Mouse (Mus musculus) left cerebral cortex, postnatal 10 days (tissue): ENCODE measurements around the gene Mfap3. TPM values are rescaled to one million over a fixed set of nuclear protein-coding genes. Genes with fewer than 3 reads are reported as not detected.

ENCODE experiments used
- DNase-seq, 2 experiments: peaks; one replicate each; pipeline ENCODE4 v3.0.0; 2021 to 2022; ENCODE audit warnings: low spot score in 2 of 2, mixed read lengths in 1 of 2; ENCODE audit errors: extremely low spot score in 1 of 2
- intact Hi-C: fragments of 180-260 bp; cut with DNase I; formaldehyde crosslinking; loops from one replicate; pipeline ENCODE4 v1.15.1; 2025
- total RNA-seq, 2 experiments: library from RNA; stranded (reverse); gene quantifications; 2 replicates each; pipeline ENCODE4 v1.2.3; 2021

Gene Mfap3
- 10 to 100 TPM; 35.0 to 35.3 TPM for total RNA-seq

DNA sequence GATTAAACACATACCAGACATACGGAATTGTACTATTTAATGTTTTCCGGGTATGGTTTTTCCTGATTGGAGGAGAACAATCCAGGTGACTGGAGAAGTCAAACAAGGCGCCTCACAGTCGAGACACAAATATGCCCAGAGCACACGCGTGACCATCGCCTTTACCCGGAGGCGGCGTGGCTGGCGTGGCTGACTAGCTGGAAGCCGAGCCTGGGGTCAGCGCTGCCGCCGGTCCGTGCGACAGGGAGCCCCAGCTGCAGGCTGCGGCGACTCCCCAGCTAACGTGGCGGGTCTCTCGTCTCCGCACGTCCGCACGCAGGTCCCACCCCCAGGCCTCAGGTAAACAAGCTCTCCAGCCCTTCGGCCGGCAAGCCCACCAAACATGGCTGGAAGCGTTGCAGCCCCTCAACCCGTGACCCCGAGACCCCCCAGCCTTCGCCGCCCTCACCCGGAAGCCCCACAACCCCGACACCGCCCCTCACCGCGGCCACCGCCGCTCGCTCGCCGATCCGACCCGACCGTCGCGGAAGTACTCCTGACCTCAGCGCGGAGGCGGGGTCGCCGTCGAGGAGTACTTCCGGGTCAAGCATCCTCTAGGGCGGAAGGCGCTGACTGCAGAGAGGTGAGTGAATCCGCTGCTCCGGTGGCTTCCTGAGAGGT is at the start of gene Mfap3, which contains the start of gene Fam114a2:
Mfap3 (plus strand) TSS at position 574 of the 660 bp plus-strand sequence.
Fam114a2 (minus strand) TSS at position 527 of the 660 bp plus-strand sequence.
- peak; percentile 88 to 96 for DNase-seq
- intact Hi-C loops = no loop called here

DNA sequence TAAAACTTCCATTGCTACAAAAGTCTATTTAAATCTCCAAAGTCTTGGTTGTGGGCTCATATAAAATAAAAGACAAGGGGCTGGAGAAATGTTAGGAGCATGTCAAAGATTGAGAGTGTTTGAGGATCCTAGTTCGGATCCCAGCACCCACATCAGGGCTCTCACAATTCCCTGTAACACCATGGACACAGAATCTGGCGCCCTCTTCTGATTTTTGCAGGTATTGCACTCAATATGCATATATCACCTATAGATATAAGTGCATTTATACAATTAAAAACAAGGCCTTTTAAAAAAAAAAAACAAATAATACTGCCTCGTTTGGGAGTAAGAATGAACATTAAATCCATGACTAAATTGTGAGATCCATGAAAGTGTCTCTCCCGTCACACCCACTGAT is 49.8 kb upstream of the Mfap3 start:
- DNase-seq = no peak
- intact Hi-C loops = loop anchor here (5.0 kb wide), 2 partner anchors 151 to 1316 kb away; no protein-coding TSS in a partner anchor

- DNase-seq = no peak
- intact Hi-C loops = no loop called here
These were observed 48.4 kb upstream of the Mfap3 start for GRCm38 (mm10) chr11:57470056-57470455.

- DNase-seq = no peak
- intact Hi-C loops = no loop called here
These were observed 47.5 kb upstream of the Mfap3 start for GRCm38 (mm10) chr11:57470979-57471378.

DNA sequence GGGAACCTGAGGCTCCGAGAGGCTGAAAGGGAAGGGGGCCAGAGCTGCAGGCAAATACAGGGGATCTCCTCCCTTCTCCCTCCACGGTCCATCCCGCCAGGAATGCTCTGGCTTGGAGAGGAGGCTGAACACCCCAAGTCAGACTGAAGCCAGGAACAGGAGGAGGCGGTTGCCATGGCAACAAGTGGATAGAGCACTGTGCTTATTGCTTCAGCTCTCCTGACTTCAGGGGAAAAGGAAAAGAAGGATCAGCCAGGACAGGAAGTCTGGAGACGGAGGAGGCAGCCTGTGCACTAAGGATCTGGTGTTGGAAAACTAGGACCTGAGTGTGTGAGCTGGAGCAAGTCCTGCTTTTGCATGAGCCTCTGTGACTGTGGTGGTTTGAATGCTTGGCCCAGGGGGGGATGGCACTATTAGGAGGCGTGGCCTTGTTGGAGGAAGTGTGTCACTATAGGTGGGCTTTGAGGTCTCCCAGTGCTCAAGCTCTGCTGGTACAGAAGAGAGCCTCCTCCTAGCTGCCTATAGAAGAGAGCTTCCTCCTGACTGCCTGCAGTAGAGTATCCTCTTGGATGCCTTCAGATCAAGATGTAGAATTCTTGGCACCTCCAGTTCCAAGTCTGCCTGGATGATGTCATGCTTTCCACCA is 44.0 kb upstream of the Mfap3 start:
- intact Hi-C loops = loop anchor here (2.0 kb wide), 1 partner anchor 304 kb away; no protein-coding TSS in a partner anchor
- DNase-seq = peak; percentile 23 to 62

GRCm38 (mm10) chr11:57475119-57475518 is 43.3 kb upstream of the Mfap3 start:
- DNase-seq = peak; percentile 44 to 61
- intact Hi-C loops = loop anchor here (2.0 to 5.0 kb wide), 2 partner anchors 304 to 457 kb away; no protein-coding TSS in a partner anchor

DNA sequence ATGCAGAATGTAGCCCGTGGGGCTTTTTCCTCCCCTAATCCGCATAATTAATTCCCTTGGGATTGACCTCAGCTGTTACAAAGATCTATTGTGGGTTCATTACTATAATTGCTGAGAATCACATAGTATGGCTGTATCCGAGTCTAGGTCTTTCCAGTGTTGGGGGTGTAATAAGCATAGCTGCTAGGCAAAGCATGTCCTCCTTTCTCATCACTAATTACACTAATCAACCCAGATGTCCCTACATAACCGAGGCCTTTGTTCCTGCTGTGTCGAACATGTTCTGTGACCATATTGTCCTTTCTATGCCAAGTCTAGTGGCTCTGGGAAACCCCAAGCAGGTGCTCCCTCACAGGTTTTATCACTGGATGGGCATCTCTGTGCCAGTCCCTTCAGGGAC is 40.4 kb upstream of the Mfap3 start:
- intact Hi-C loops = loop anchor here (5.0 kb wide), 1 partner anchor 454 kb away; no protein-coding TSS in a partner anchor
- no peak for DNase-seq

DNA sequence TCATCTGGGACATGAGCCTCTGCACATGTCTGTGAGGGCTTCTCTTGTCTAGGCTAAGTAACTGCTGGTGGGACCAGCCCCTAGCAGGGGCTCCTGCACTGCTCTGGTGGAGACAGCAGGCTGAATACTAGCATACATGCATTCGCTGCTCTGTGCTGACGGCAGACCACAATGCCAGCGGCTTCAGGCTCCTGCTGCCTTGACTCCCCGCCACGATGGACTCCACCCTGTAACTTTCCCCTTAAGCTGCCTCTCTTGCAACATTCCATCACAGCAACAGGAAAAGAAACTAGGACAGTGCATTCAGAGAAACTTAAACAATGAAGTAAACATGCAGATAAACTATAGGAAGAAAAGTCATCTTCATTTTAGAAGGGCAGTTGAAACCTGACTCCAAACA is 30.0 kb upstream of the Mfap3 start:
- intact Hi-C loops = loop anchor here (10.0 kb wide), 1 partner anchor 1984 kb away; no protein-coding TSS in a partner anchor
- no peak for DNase-seq

DNA sequence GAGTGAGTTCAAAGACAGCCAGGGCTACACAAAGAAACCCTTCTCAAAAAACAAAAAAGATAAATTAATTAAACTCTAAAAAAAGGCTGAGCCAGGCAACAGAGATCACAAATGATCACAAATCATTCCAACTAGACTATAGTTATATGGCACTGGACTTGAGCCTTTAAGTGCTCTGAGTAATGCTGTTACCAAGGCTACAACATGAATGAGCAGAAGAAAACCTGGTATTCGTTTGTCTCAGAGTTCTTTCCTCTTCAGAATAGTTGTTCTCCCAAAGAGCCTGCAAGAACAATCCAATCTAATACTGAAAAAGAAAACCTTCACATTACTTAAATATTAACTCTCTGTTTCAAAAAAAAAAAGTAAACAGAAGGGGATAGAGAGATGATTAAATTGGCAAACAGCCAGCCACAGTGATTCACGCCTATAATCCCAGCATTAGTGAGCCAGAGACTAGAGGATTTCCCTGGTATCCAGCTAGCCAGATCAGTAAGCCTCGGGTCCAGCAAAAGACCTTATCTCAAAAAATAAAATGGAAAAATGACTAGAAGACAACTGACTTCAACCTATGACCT is 21.9 kb upstream of the Mfap3 start:
- intact Hi-C loops = no loop called here
- DNase-seq = no peak

- DNase-seq = no peak
- intact Hi-C loops = no loop called here
These were observed 20.8 kb upstream of the Mfap3 start for GRCm38 (mm10) chr11:57497701-57498100.

- DNase-seq = no peak
- intact Hi-C loops = no loop called here
These were observed 20.2 kb upstream of the Mfap3 start for GRCm38 (mm10) chr11:57498215-57498614.

DNA sequence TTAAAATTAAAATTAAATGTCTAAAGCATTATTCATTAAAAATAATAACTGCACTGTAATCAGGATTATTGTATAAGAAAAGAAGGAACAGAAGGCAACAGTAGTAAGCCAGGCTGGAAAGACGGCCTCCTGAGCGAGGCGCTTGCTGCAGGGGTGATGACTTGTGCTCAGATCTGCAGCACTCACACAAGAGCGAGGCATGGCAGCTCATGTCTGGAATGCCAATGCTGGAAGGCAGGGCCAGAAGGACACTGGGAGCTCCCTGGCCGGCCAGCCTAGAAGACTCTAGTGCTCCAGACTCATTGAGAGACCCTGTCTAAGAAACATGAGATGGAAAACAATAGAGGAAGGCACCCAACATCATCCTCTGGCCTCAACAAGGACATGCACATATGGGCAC is 15.3 kb upstream of the Mfap3 start:
- intact Hi-C loops = no loop called here

DNA sequence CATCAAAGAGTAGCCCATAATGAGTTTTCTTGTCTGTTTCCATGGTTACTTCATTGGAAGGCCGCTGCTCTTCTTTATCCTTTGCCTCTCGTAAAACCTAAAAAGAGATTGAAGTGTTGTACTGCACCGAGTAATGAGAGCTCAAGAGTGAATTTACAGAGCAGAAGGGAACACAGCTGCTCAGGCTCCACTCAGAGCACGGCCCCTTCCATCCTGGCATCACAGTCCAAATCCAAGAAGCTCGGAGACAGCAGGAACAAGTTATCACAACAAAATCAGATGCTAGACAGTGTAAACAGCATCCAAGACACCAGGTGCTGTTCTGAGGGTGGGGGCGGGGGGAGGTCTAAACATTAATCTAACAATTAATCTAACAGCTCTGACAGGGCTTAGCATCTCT is 11.6 kb upstream of the Mfap3 start:
- intact Hi-C loops = no loop called here
- no peak for DNase-seq

More for the DNA sequence above, 15.3 kb upstream of the Mfap3 start:
- no peak for DNase-seq

DNA sequence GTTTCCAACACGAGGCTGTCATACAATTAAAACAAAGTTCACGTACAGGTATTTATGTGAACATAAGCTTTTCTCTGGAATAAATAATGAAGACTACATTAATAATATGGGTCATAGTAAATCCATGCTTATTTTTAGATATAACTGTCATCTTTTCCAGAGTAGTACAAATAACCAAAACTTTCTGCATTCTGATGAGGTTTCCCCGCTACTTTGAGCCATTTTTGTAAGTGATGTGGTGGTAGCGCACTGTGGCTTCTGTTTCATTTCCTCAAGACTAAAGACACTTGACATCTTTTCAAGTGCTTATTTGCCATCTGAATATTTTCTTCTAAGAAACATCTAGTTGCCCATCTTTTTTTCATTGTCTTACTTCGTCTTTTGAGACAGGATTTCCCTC is 3.2 kb upstream of the Mfap3 start:
- DNase-seq = no peak
- intact Hi-C loops = no loop called here

DNA sequence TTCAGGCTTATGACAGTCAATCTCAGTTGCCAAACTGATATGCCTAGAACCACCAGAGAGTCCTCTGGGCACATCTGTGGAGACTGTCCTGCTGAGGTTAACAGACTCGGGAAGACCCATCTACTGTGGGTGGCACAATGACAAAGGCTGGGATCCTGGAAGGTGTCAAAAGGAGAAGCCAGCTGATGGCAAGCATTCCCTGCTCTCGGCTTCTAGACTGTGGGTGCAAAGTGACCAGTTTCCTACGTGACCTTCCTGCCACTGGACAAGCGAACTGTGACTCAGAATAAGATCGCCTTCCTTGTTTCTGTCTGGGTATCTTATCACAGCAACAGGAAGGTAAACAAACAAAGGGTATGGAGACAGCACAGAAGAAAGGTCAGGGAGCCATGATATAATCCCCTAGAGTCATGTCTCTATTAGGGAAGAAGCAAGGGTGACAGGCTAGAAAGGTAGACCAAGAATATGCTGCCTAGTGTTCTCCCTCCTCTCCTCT is 1.5 kb upstream of the Mfap3 start:
- no peak for DNase-seq
- intact Hi-C loops = no loop called here

DNA sequence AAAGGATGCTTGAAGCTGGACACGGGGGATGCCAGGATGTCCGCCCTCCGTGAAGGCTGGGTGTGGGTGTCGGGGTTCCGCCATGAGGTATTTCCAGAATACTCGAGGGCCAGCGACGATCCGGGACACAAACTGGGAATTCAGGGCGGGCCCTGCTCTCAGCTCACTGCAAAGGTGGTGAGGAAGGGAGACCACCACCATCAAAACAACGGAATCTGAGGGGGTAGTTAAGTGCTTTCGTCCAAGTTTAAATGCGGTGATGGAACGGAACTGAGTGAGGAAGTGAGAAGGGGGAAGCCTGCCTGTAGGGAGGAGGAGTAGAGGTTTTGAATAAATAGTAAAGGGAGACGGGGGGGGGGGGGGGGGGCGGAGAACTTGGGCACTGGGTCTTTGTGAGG is 286 bp downstream of the Mfap3 start:
- DNase-seq = no peak
- intact Hi-C loops = no loop called here

GRCm38 (mm10) chr11:57519304-57519703 is 840 bp downstream of the Mfap3 start:
- intact Hi-C loops = no loop called here
- DNase-seq = no peak

- DNase-seq = no peak
- intact Hi-C loops = no loop called here
These were observed 2.7 kb downstream of the Mfap3 start for GRCm38 (mm10) chr11:57521206-57521605.

- intact Hi-C loops = no loop called here
- DNase-seq = peak in 1 of 2 experiments; percentile 65
These were observed 3.6 kb downstream of the Mfap3 start for GRCm38 (mm10) chr11:57522046-57522445.

DNA sequence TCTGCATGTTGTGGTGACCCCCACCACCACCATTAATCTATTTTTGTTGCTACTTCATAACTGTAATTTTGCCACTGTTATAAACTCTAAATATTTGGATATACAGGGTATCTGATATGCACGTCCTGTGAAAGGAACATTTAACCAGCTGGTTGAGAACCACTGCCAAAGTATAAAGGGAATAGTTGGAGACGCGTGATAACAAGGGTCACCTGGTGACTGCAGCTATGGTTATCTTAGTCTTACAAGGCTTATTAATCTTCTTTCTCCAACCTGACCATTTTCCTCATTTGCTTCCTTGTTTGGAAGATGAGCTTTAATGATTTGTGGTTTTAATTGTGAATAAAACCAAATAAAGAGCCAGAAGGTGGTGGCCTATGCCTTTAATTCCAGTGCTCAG is 5.0 kb downstream of the Mfap3 start:
- DNase-seq = no peak
- intact Hi-C loops = no loop called here
